Mouse (Mus musculus): ENCODE data around the gene Aktip. TPM values are rescaled to one million over a fixed set of nuclear protein-coding genes. Genes with fewer than 3 reads are reported as not detected.

The Aktip gene
- 10 to 100 TPM; 43.1 to 58.7 (median 48.4) TPM for total RNA-seq (2022)

GRCm38 (mm10) chr8:91199876-91200275 lies at the start of gene Aktip:
Gene Aktip, minus strand, starts transcription at chr8:91199976.
- no peak for DNase-seq

- DNase-seq = no peak
Measured at GRCm38 (mm10) chr8:91245821-91246454, 46.2 kb upstream of the Aktip start.

- DNase-seq = no peak
Measured at GRCm38 (mm10) chr8:91242721-91243120, 42.9 kb upstream of the Aktip start.

GRCm38 (mm10) chr8:91241873-91242519 lies 42.2 kb upstream of the Aktip start:
- DNase-seq = no peak

- DNase-seq = no peak
Measured at GRCm38 (mm10) chr8:91241371-91241770, 41.6 kb upstream of the Aktip start.

DNA sequence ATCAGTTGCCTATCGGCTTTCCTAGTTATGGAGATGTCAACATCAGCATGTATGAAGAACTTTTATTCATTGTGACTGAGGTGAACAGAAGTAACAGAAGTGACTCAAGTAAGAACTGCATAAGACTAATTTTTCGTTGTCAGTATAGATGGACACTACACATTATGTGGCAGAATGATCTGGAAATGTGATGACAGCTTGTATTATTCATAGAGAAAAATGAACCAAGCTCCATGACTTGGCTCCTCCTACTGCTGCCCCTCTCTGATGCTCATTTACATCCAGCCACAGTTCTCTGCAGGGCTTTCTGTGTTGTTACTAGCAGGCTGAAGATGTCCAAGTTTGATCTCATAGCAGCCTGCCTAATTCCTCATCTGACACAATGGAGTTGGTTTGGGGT lies 37.4 kb upstream of the Aktip start:
- DNase-seq = no peak

GRCm38 (mm10) chr8:91234097-91234496 lies 34.3 kb upstream of the Aktip start:
- DNase-seq = no peak

GRCm38 (mm10) chr8:91227421-91227841 lies 27.7 kb upstream of the Aktip start:
- peak; percentile 3 for DNase-seq

DNA sequence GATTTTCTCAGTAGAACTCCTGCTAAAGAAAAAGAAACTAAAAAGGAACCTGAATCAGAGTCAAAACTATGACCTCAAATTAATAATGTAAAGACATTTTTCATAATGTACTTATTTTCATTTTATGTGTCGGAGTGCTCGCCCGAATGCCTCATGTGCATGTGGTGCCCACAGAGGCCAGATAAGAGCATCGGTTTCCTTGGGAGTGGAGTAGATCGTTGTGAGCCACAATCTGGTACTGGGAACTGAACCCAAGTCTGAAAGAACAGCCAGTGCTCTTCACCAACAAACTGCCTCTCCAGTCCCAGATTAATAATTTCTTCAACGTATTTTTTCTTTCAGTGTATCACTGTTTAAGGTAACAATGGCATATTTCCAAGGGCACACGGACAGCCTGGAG lies 24.5 kb upstream of the Aktip start:
- no peak for DNase-seq

GRCm38 (mm10) chr8:91221841-91222240 lies 22.1 kb upstream of the Aktip start:
- DNase-seq = no peak

- no peak for DNase-seq
Measured at GRCm38 (mm10) chr8:91218271-91218670, 18.5 kb upstream of the Aktip start.

- no peak for DNase-seq
Measured at GRCm38 (mm10) chr8:91217062-91217905, 17.5 kb upstream of the Aktip start.

GRCm38 (mm10) chr8:91214287-91214686 lies 14.5 kb upstream of the Aktip start:
- DNase-seq = no peak

- no peak for DNase-seq
Measured at GRCm38 (mm10) chr8:91212948-91213347, 13.2 kb upstream of the Aktip start.

- DNase-seq = no peak
Measured at GRCm38 (mm10) chr8:91209658-91210057, 9.9 kb upstream of the Aktip start.

DNA sequence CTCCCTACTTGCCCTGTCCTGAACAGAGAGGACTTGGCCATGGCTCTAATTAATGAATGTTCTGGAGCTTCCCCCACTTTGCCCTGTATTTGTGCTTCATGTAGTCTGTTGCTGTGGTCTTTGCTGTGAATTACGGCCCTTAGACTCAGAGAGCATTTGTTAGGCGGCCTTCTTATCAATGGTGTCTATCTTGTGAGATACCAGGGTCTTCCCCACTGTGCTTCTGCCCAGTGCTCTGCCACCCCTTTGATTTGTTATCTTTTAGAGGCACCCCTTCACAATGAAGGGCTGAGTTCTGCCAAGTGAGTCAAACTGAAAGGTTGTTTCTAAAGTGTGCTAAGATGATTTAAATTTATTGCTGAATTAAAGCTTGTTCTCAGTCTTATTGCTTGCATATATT lies 7.9 kb upstream of the Aktip start:
- no peak for DNase-seq

DNA sequence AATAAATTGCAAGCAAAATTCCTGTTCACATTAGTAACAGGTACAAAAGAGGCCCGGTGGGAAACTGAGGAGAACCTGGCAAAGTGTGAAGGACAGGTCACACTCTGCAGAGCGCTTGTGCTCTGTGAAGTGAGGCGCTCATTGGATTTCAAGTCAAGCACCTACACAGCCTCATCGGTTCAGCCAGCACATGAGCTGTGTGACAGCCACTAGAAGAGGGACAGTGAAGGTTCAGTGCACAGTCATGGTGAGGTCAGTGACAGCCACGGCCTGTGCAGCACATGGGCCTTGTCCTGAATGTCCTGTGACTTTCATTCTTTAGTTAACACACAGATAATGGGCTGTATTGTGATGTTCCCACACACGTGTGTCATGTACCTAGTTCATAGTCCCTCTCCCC lies 6.1 kb upstream of the Aktip start:
- no peak for DNase-seq

GRCm38 (mm10) chr8:91201184-91201583 lies 1.4 kb upstream of the Aktip start:
- no peak for DNase-seq

DNA sequence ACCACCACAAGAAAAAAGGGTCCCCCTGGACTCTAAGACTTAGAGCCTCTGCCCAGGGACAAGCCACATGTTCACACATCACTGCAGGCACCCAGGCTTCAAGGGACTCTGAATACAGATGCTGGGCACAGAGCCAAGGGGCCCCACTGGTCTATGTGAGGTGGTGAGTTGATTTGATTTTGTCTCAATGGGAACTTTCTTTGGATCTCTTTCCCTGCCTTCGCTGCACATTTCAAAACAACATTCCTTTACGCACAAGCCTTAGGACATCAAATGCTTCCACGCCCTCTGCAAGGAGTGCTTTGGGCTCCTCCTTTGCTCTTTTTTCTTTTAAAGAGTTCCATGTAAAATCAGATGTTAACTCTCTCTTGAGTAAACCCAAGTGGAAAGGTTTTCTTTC lies 1.7 kb downstream of the Aktip start:
- no peak for DNase-seq

GRCm38 (mm10) chr8:91197233-91197632 lies 2.5 kb downstream of the Aktip start:
- DNase-seq = no peak

GRCm38 (mm10) chr8:91196661-91197060 lies 3.1 kb downstream of the Aktip start:
- no peak for DNase-seq

DNA sequence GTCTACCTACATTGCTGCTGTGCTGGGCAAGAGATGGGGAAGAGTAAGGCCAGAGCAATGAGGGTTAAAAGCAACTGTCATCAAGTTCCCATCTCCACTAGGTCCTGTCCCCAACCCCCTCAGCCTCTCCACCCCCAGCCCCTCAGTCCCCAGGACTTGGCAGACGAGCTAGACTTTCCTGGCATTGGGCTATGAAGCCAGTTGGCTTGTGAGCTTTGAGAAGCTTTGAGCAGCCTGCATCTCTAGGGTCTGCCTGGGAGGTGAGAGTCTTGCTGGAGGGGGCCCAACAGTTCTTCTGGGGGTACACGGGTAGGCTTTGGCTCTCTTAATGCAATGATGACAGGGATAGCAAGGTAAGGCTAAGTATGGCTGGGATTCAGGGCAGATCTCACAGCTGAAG lies 5.7 kb downstream of the Aktip start:
- no peak for DNase-seq

DNA sequence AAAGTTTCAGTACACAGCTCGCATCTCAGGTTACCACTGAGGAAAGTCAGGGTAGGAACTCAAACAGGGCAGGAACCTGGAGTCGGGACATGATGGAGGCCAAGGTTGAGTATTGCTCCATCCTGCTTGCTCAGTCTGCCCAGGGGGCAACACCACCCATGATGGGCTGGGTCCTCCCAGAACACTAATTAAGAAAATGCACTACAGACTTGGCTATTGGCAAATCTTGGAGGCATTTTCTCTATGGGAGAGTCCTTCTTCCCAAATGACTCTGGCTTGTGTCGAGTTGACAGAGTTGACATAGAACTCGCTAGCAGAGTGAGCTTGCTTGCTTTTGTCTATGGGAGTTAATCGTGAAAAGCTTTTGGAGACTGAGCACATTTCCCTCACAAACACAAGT lies 6.8 kb downstream of the Aktip start:
- DNase-seq = no peak
